9 mouse cellular contexts compared by ENCODE assay signal in genomic region chr15:94722759-94723158, GRCm38 (mm10).
A peak's percentile ranks its signal among the peaks of the same experiment; 100 is the strongest.
DNase-seq lines count a peak whose midpoint lies in the region; ATAC-seq lines count a peak whose summit lies in the region.
"Had no signal": no experiment of that assay in that cellular context is flagged by ENCODE, and none has a peak within 500 bp of the region (broad histone marks: within the 10 kb centered on the region; RNA-seq: fewer than 3 reads in every experiment).

No protein-coding gene starts in this region.

- H3K9ac ChIP-seq in liver, embryonic 12.5 days = no peak overlapping the region
- H3K9ac ChIP-seq: midbrain, embryonic 12.5 days had no signal

- no peaks in the 10 kb centered on the region for H3K9me3 ChIP-seq in liver, embryonic 12.5 days (replicated peaks)
- H3K9me3 ChIP-seq: midbrain, embryonic 12.5 days had no signal

- no peak for ATAC-seq in liver, embryonic 12.5 days
- ATAC-seq in inflammation-experienced regulatory T-cells, adult 6 months = no peak

- no peak overlapping the region for H3K4me3 ChIP-seq in liver, embryonic 12.5 days
- H3K4me3 ChIP-seq: midbrain, embryonic 12.5 days had no signal

- no peaks in the 10 kb centered on the region for H3K27me3 ChIP-seq in liver, embryonic 12.5 days (replicated peaks)
- H3K27me3 ChIP-seq: midbrain, embryonic 12.5 days had no signal

- peak; percentile 12 for DNase-seq in liver
- DNase-seq in Muller cell, postnatal 12 days (ENCODE audit: inconsistent ontology term) = peak; percentile 58
- DNase-seq in cerebellum, adult 18-20 months = peak; percentile 68 to 77
- DNase-seq in gastrocnemius, postnatal 10 days = peak; percentile 43
- DNase-seq in left cerebral cortex, adult 11 months (ENCODE audit: low spot score) = peak; percentile 63
- peak; percentile 78 for DNase-seq in retina, postnatal 1 day

- H3K27ac ChIP-seq in liver, embryonic 12.5 days = no peak overlapping the region
- H3K27ac ChIP-seq: midbrain, embryonic 12.5 days had no signal

- H3K36me3 ChIP-seq in liver, embryonic 12.5 days = no peaks in the 10 kb centered on the region
- H3K36me3 ChIP-seq: midbrain, embryonic 12.5 days had no signal

- WGBS in liver, embryonic 12.5 days (ENCODE audit: insufficient replicate concordance) = 20% methylated on average over 5 of the region's 5 CpGs

- H3K4me1 ChIP-seq in liver, embryonic 12.5 days = no peaks in the 10 kb centered on the region
- H3K4me1 ChIP-seq: midbrain, embryonic 12.5 days had no signal

- no peak overlapping the region for H3K4me2 ChIP-seq in liver, embryonic 12.5 days
- H3K4me2 ChIP-seq: midbrain, embryonic 12.5 days had no signal

Comparison
In these comparisons a context has a peak if more than half of its experiments do, and no peak if none do; other contexts are left out.
1. DNase-seq: peak in every context shown above with its lines; median percentile 78 in retina, postnatal 1 day; 72 in cerebellum, adult 18-20 months; 63 in left cerebral cortex, adult 11 months; 58 in Muller cell, postnatal 12 days; 43 in gastrocnemius, postnatal 10 days; 12 in liver.